Mouse (Mus musculus) MEL (cell line): ENCODE results near the gene Sox15. TPM values are rescaled to one million over a fixed set of nuclear protein-coding genes. Genes with fewer than 3 reads are reported as not detected.

ENCODE experiments used
- DNase-seq: peaks from one replicate; pipeline ENCODE4 v3.0.0; 2011; ENCODE audit warnings: low read depth, low spot score
- H3K27ac ChIP-seq: 2 replicates; pipeline ENCODE4 v1.5.1; 2012; ENCODE audit warnings: low read depth, mild to moderate bottlenecking, control low read depth, low read length, moderate library complexity; ENCODE audit not compliant: control insufficient read depth
- H3K27me3 ChIP-seq, 2 experiments: fragments of 150-350 bp in 1 of 2; sonication (generic) in 1 of 2; 2 replicates each; pipeline ENCODE4 v1.6.1; 2012; ENCODE audit warnings: low read length in 2 of 2, mild to moderate bottlenecking in 2 of 2, improper control_type of control experiment in 1 of 2, moderate library complexity in 1 of 2; ENCODE audit not compliant: insufficient read depth in 2 of 2, control insufficient read depth in 1 of 2
- H3K36me3 ChIP-seq, 2 experiments: 2 replicates each; pipeline ENCODE4 v1.6.1; 2012 to 2014; ENCODE audit warnings: low read length in 2 of 2, improper control_type of control experiment in 1 of 2, inconsistent platforms in 1 of 2, mild to moderate bottlenecking in 1 of 2; ENCODE audit not compliant: insufficient read depth in 2 of 2, control insufficient read depth in 1 of 2
- H3K4me1 ChIP-seq, 2 experiments: fragments of 150-350 bp in 1 of 2; sonication (generic) in 1 of 2; 2 replicates each; pipeline ENCODE4 v1.6.1; 2012; ENCODE audit warnings: low read length in 2 of 2, improper control_type of control experiment in 1 of 2, mild to moderate bottlenecking in 1 of 2; ENCODE audit not compliant: insufficient read depth in 2 of 2, control insufficient read depth in 1 of 2
- H3K4me3 ChIP-seq, 2 experiments: fragments of 150-350 bp in 1 of 2; sonication (generic) in 1 of 2; 2 replicates each; pipeline ENCODE4 v1.5.1; 2012; ENCODE audit warnings: low read depth in 2 of 2, low read length in 2 of 2, mild to moderate bottlenecking in 2 of 2, moderate library complexity in 2 of 2, control low read depth in 1 of 2, improper control_type of control experiment in 1 of 2; ENCODE audit not compliant: control insufficient read depth in 1 of 2, insufficient read depth in 1 of 2
- H3K79me2 ChIP-seq: 2 replicates; pipeline ENCODE4 v1.6.1; 2012; ENCODE audit warnings: mild to moderate bottlenecking, low read length, moderate library complexity; ENCODE audit not compliant: control insufficient read depth, poor library complexity, insufficient read depth
- H3K9ac ChIP-seq: 2 replicates; pipeline ENCODE4 v1.6.1; 2012; ENCODE audit warnings: low read depth, mild to moderate bottlenecking, control low read depth, low read length, moderate library complexity; ENCODE audit not compliant: control insufficient read depth, poor library complexity, severe bottlenecking
- H3K9me3 ChIP-seq: fragments of 150-350 bp; sonication (generic); replicated peaks from 2 replicates; pipeline ENCODE4 v1.6.1; 2012; ENCODE audit warnings: mild to moderate bottlenecking, low read length, improper control_type of control experiment, moderate library complexity; ENCODE audit not compliant: insufficient read depth
- BHLHE40 ChIP-seq: IDR thresholded peaks from 2 replicates; pipeline ENCODE4 v1.6.1; 2012; ENCODE audit warnings: low read depth, mild to moderate bottlenecking, inconsistent platforms, low read length, improper control_type of control experiment, borderline replicate concordance
- CTCF ChIP-seq, 3 experiments: IDR thresholded peaks in 2 of 3; conservative IDR thresholded peaks in 1 of 3; 2 replicates each; pipeline ENCODE4 v1.5.1; 2011 to 2012; ENCODE audit warnings: low read length in 3 of 3, low read depth in 2 of 3, mild to moderate bottlenecking in 2 of 3, improper control_type of control experiment in 1 of 3, inconsistent platforms in 1 of 3, mixed read lengths in 1 of 3, moderate library complexity in 1 of 3; ENCODE audit not compliant: control insufficient read depth in 1 of 3, insufficient read depth in 1 of 3, poor library complexity in 1 of 3, severe bottlenecking in 1 of 3
- ELF1 ChIP-seq: IDR thresholded peaks from 2 replicates; pipeline ENCODE4 v1.6.1; 2014; ENCODE audit warnings: low read depth, mild to moderate bottlenecking, inconsistent platforms, low read length, improper control_type of control experiment, moderate library complexity
- ETS1 ChIP-seq: IDR thresholded peaks from 2 replicates; pipeline ENCODE4 v1.6.1; 2012; ENCODE audit warnings: low read depth, mild to moderate bottlenecking, inconsistent platforms, low read length, improper control_type of control experiment, moderate library complexity
- GABPA ChIP-seq: IDR thresholded peaks from 2 replicates; pipeline ENCODE4 v1.6.1; 2012; ENCODE audit warnings: low read depth, mild to moderate bottlenecking, inconsistent platforms, low read length, improper control_type of control experiment, moderate library complexity
- GATA1 ChIP-seq: IDR thresholded peaks from 2 replicates; pipeline ENCODE4 v1.6.1; 2011; ENCODE audit warnings: low read depth, low read length, improper control_type of control experiment
- HCFC1 ChIP-seq: IDR thresholded peaks from 2 replicates; pipeline ENCODE4 v1.6.1; 2012; ENCODE audit warnings: low read depth, mild to moderate bottlenecking, inconsistent platforms, low read length, improper control_type of control experiment, moderate library complexity
- JUND ChIP-seq: IDR thresholded peaks from 2 replicates; pipeline ENCODE4 v1.6.1; 2011; ENCODE audit warnings: low read depth, mild to moderate bottlenecking, improper control_type of control experiment, low read length
- KAT2A ChIP-seq: conservative IDR thresholded peaks from 2 replicates; pipeline ENCODE4 v1.6.1; 2012; ENCODE audit warnings: low read depth, low read length, improper control_type of control experiment, inconsistent platforms
- MAX ChIP-seq: IDR thresholded peaks from 2 replicates; pipeline ENCODE4 v1.6.1; 2011; ENCODE audit warnings: low read length, improper control_type of control experiment
- MAZ ChIP-seq: IDR thresholded peaks from 2 replicates; pipeline ENCODE4 v1.6.1; 2012; ENCODE audit warnings: low read depth, mild to moderate bottlenecking, inconsistent platforms, low read length, improper control_type of control experiment
- MEF2A ChIP-seq: IDR thresholded peaks from 2 replicates; pipeline ENCODE4 v1.6.1; 2014; ENCODE audit warnings: low read depth, mild to moderate bottlenecking, inconsistent platforms, low read length, improper control_type of control experiment; ENCODE audit not compliant: poor library complexity, insufficient replicate concordance, severe bottlenecking; ENCODE audit errors: extremely low read depth
- MXI1 ChIP-seq: IDR thresholded peaks from 2 replicates; pipeline ENCODE4 v1.6.1; 2011; ENCODE audit warnings: mild to moderate bottlenecking, low read depth, low read length, improper control_type of control experiment
- MYC ChIP-seq: IDR thresholded peaks from 2 replicates; pipeline ENCODE4 v1.6.1; 2011; ENCODE audit warnings: low read depth, mild to moderate bottlenecking, low read length, improper control_type of control experiment, moderate library complexity
- NRF1 ChIP-seq: IDR thresholded peaks from 2 replicates; pipeline ENCODE4 v1.6.1; 2014; ENCODE audit warnings: low read depth, mild to moderate bottlenecking, inconsistent platforms, low read length, improper control_type of control experiment, moderate library complexity; ENCODE audit not compliant: poor library complexity, insufficient read depth, severe bottlenecking
- POLR2A ChIP-seq, 2 experiments: IDR thresholded peaks; 2 replicates each; pipeline ENCODE4 v1.6.1; 2011 to 2012; ENCODE audit warnings: low read length in 2 of 2, mild to moderate bottlenecking in 2 of 2, control low read depth in 1 of 2, improper control_type of control experiment in 1 of 2, low read depth in 1 of 2, moderate library complexity in 1 of 2; ENCODE audit not compliant: control insufficient read depth in 1 of 2, insufficient read depth in 1 of 2, poor library complexity in 1 of 2
- POLR2AphosphoS2 ChIP-seq: IDR thresholded peaks from 2 replicates; pipeline ENCODE4 v1.6.1; 2011; ENCODE audit warnings: low read length, improper control_type of control experiment
- SIN3A ChIP-seq: IDR thresholded peaks from 2 replicates; pipeline ENCODE4 v1.6.1; 2012; ENCODE audit warnings: low read length, improper control_type of control experiment, inconsistent platforms
- SMC3 ChIP-seq: IDR thresholded peaks from 2 replicates; pipeline ENCODE4 v1.6.1; 2011; ENCODE audit warnings: low read depth, low read length, improper control_type of control experiment
- TBP ChIP-seq: IDR thresholded peaks from 2 replicates; pipeline ENCODE4 v1.8.0; 2011; ENCODE audit warnings: low read depth, low read length, improper control_type of control experiment
- TCF12 ChIP-seq: IDR thresholded peaks from 2 replicates; pipeline ENCODE4 v1.6.1; 2014; ENCODE audit warnings: low read depth, mild to moderate bottlenecking, inconsistent platforms, low read length, improper control_type of control experiment, moderate library complexity
- UBTF ChIP-seq: IDR thresholded peaks from 2 replicates; pipeline ENCODE4 v1.6.1; 2012; ENCODE audit warnings: low read depth, mild to moderate bottlenecking, inconsistent platforms, low read length, improper control_type of control experiment, moderate library complexity, borderline replicate concordance; ENCODE audit not compliant: insufficient read depth
- USF1 ChIP-seq: IDR thresholded peaks from 2 replicates; pipeline ENCODE4 v1.6.1; 2014; ENCODE audit warnings: low read depth, mild to moderate bottlenecking, inconsistent platforms, low read length, improper control_type of control experiment, moderate library complexity
- USF2 ChIP-seq, 2 experiments: IDR thresholded peaks; 2 replicates each; pipeline ENCODE4 v1.6.1; 2011 to 2012; ENCODE audit warnings: improper control_type of control experiment in 2 of 2, low read length in 2 of 2, borderline replicate concordance in 1 of 2, inconsistent platforms in 1 of 2, low read depth in 1 of 2, mild to moderate bottlenecking in 1 of 2; ENCODE audit not compliant: insufficient read depth in 1 of 2
- ZMIZ1 ChIP-seq: IDR thresholded peaks from 2 replicates; pipeline ENCODE4 v1.6.1; 2012; ENCODE audit warnings: low read depth, mild to moderate bottlenecking, inconsistent platforms, low read length, improper control_type of control experiment, moderate library complexity
- polyA plus RNA-seq, 2 experiments: library from polyadenylated mRNA; stranded (reverse) in 1 of 2; unstranded in 1 of 2; fragments of >175 nt in 1 of 2; fragments of >200 nt in 1 of 2; gene quantifications; 2 replicates each; pipeline versions ENCODE4 v1.2.1 to v1.2.4; 2012; ENCODE audit warnings: low replicate concordance in 2 of 2, low read depth in 1 of 2; ENCODE audit not compliant: insufficient read length in 2 of 2, insufficient read depth in 1 of 2, missing spikeins in 1 of 2
- total RNA-seq: library from RNA; depleted of rRNA; stranded (reverse); fragments of 300-350 nt; gene quantifications from 2 replicates; pipeline ENCODE4 v1.2.3, GENCODE M21; 2012

The Sox15 gene
- total and polyA plus RNA-seq, 3 experiments, result 0.11 TPM; not detected in 2

GRCm38 (mm10) chr11:69680136-69680855 is 25.2 kb downstream of the Sox15 start:
- H3K27me3 ChIP-seq, result no peaks in the 10 kb centered on the region
- H3K4me1 ChIP-seq, result peaks cover 6 to 8% of the 10 kb centered on the region in 2 experiments; a peak in 3 of 4 replicates
- H3K9me3 ChIP-seq, result no peaks in the 10 kb centered on the region
- peak overlapping the region in 1 of 2 experiments; percentile 92; a peak in 2 of 4 replicates for H3K4me3 ChIP-seq
- no peak for TF ChIP-seq GATA1
- TF ChIP-seq SMC3, result no peak
- no peak for TF ChIP-seq CTCF (IDR thresholded peaks at IDR 0.05 in 2 of 3, conservative IDR thresholded peaks at IDR 0.05 in 1 of 3; ENCODE audit: control insufficient read depth in 1 of 3, insufficient read depth in 1 of 3, low read depth in 2 of 3, low read length in 3 of 3, poor library complexity in 1 of 3, severe bottlenecking in 1 of 3)
- no peak for TF ChIP-seq TCF12
- no peak for TF ChIP-seq ZMIZ1
- TF ChIP-seq JUND, result no peak
- H3K36me3 ChIP-seq, result peaks cover 18 to 22% of the 10 kb centered on the region in 2 experiments
- no peak overlapping the region for H3K27ac ChIP-seq
- H3K9ac ChIP-seq, result no peak overlapping the region; the same call in 1 of the 2 replicates
- DNase-seq, result no peak
- H3K79me2 ChIP-seq, result peaks cover 25% of the 10 kb centered on the region

GRCm38 (mm10) chr11:69681314-69682208 is 26.4 kb downstream of the Sox15 start, which contains the start of gene Senp3:
Gene Senp3, minus strand, starts transcription at chr11:69682084.
- Histone ChIP-seq H3K79me2 (peaks cover 24% of the 10 kb centered on the region), H3K9me3 (no peaks in the 10 kb centered on the region), H3K36me3 (peaks cover 18 to 19% of the 10 kb centered on the region in 2 experiments), H3K27ac (peak within 1 kb of the TSS; percentile 84), H3K27me3 (no peaks in the 10 kb centered on the region), H3K4me1 (peaks cover 6 to 12% of the 10 kb centered on the region in 2 experiments; a peak in 3 of 4 replicates), H3K4me3 (peak within 1 kb of the TSS; percentile 81 to 92), H3K9ac (peak within 1 kb of the TSS; percentile 91)
- DNase-seq, result peak; percentile 99
- TF ChIP-seq MAZ (peak; percentile 96; the same call in 1 of the 2 replicates), POLR2AphosphoS2 (peak; percentile 94; the same call in 1 of the 2 replicates), GABPA (no peak), ETS1 (peak; percentile 43; the same call in 1 of the 2 replicates), ZMIZ1 (peak; percentile 95), HCFC1 (peak; percentile 92), TBP (peak; percentile 50), MEF2A (peak; percentile 51; the same call in 1 of the 2 replicates), NRF1 (peak; percentile 98), GATA1 (no peak), USF2 (IDR thresholded peaks at IDR 0.05; ENCODE audit: borderline replicate concordance in 1 of 2, insufficient read depth in 1 of 2, low read depth in 1 of 2, low read length in 2 of 2) (no peak), MAX (peak; percentile 93), POLR2A (IDR thresholded peaks at IDR 0.05; ENCODE audit: control insufficient read depth in 1 of 2, insufficient read depth in 1 of 2, low read depth in 1 of 2, low read length in 2 of 2, poor library complexity in 1 of 2) (peak; percentile 86 to 95), SMC3 (0 out of 2 replicates have a peak, but pooled peaks have one; percentile 13), CTCF (IDR thresholded peaks at IDR 0.05 in 2 of 3, conservative IDR thresholded peaks at IDR 0.05 in 1 of 3; ENCODE audit: control insufficient read depth in 1 of 3, insufficient read depth in 1 of 3, low read depth in 2 of 3, low read length in 3 of 3, poor library complexity in 1 of 3, severe bottlenecking in 1 of 3) (no peak), KAT2A (peak; percentile 71; the same call in 1 of the 2 replicates), UBTF (peak; percentile 90; the same call in 1 of the 2 replicates), SIN3A (peak; percentile 95), USF1 (peak; percentile 64), BHLHE40 (peak; percentile 65), MXI1 (peak; percentile 97), JUND (no peak), ELF1 (peak; percentile 79), MYC (peak; percentile 93)
